Mouse (Mus musculus) heart, adult 11 months (tissue): Measurements from ENCODE around the gene Neu3.

Experiments used
- DNase-seq: peaks from one replicate; pipeline ENCODE4 v3.0.0; 2022

Neu3 gene

DNA sequence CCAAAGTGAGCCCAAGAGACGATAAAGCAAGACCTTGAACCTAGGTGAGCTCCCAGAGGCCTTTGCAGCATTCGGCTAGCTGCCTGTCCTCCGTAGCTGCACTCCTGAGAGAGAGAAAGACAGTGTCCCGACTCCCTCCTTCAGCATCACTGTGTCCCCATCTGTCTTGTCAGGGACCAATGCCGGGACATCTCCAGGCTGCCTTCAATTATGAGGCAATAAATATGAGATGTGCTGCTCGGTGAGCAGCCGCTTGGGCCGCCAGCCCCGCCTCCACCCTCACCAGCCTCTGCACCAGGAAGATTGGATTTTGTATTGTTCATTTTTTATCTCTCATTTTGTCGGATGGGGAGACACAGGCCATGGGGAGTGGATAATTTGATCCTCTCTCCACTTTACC is 37.4 kb downstream of the Neu3 start:
- DNase-seq: no peak

DNA sequence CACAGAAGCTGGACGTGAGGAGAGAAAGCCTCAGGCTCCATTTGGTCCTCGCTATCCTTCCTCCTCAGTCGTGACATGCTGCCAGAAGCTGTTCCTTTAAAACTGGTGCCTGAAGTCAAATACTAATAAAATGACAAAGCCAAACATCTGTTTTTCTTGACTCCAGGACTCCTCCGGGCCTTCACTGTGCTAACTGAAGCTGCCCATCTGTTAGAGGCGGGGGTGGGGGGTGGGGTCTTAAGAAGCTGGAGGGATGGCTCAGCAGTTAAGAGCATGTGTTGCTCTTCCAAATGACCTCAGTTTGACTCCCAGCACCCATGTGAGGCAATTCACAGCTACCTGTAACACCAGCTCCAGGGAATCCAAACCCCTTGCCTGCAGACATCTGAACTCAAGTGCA is 39.7 kb downstream of the Neu3 start:
- peak; percentile 90 for DNase-seq

DNA sequence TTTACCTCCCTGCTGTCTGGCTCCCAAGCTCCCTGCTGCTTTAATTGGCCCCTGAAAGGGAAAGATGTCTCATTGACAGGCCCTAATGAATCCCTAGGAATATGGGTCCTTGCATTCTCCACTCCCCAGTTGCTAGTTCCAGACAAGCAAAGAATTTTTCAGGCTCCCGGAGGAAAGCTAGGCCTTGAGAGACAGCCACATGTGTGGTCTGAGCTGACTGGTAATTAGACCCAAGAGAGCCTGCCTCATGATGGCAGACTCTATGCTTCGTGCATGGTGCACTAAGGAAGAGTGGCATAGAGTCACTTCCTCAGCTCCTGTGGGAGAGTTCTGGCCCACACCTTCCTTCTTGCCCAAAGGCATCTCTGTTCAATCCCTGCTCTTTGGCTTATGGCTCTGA is 40.3 kb downstream of the Neu3 start:
- DNase-seq: no peak

DNA sequence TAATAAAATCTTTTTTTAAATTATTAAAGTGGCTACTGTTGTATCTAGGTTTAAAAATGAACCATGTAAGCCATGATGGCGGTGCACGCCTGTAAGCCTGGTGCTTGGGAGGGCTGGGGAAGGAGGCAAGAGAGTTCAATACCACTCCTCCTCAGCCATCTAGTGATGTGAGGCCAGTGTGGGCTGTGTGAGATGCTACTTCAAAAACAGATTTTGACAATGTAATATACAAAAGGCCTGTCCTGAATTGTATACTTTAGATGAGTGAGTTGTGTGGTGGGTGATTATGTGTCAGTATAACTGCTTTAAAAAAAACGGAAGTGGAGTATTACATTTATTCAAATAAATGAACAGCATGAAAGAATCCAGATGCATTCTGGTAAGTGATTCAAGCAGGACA is 41.4 kb downstream of the Neu3 start:
- DNase-seq: no peak

DNA sequence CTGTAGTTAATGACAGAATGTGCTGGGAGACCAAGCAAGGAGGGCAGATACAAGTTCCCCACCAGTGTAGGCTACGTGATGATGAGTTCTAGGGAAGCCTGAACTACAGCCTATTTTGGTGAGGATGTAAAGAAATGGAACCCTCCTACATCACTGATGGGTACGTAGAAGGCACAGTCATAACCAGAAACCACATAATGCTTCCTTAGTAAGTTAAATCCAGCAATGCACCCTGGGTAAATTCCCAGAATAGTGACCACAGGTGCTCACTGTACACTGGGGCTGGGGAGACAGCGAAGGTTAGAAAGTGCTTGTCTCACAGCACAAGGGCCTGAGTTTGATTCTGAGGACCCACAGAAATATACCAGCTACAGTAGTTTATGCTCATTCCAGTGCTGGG is 42.7 kb downstream of the Neu3 start:
- DNase-seq: peak; percentile 49

DNA sequence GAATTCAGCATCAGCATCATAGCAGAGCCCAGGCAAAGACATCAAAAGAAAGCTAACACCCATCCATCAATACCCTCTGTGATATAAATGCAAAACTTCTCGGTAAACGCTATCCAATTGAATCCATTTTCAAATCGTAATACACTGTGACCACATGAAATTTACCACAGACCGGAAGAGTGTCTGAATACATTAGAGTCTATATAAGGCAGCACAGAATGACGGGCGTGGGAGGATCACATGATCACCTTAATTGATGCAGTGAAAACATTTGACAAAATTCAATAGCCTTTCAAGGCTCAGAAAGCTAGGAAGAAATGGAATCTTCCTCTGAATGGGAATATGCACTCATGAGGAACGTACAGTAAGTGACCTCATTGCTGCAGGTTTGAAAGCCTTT is 44.8 kb downstream of the Neu3 start:
- DNase-seq: no peak

DNA sequence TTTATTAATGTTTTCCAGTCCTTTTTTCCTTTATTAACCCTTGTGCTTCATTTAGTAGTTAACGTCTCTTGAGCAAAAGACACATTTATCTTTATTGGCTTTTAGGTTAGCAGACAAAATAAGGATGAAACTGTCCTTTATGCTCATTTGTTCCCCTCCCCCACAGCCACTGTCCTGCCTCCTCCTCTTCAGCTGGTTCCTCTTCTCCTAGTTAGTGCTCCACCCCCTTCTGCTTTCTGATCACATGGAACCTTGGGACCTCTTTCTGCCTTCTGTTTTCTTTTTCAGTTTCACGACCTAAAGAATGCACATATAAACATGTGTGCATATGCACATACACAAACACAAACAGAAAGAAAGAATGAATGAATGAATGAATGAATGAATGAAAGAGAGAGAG is 46.3 kb downstream of the Neu3 start:
- peak; percentile 90 for DNase-seq

DNA sequence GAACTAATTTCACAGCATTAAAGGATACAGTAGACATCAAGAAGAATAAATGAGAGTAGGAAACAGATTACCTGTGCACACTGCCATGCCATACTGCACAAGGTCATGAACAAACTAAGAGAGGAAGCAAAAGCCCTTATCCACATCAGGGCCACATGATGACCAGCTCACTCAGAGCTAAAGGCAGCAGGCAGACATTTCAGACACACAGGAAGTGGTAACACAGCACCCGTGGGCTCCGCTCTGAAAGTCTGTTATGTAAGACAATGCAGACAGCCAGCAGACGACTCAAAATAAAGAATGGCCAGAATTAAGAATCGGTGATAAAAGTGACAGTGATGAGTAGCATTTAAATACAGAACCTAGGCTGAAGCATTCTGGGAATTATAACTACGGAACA is 46.8 kb downstream of the Neu3 start:
- DNase-seq: peak; percentile 92

DNA sequence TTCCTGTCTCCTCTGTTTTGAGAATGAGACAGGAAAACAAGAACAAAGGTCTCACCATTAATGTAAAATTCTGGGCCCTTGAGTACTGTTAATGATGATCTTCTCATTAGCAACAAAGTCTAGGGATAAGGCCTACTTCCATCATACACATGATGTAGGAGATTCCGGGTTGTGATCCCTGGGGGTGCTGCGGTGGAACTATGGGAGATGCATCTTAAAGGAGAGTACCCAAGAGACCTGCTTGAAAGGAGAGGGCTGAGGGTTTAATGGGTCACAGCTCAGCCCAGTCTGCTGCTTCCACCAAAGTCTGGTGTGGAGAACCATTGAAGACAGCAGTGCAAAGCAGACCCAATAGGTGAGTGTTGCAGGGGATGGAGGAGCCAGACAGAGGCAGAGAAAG is 65.0 kb downstream of the Neu3 start, which contains the start of gene Olfr521:
Olfr521 (plus strand) TSS at position 301 of the 400 bp plus-strand sequence.
- no peak for DNase-seq
